Mouse (Mus musculus): ENCODE data around the gene Focad. TPM values are rescaled to one million over a fixed set of nuclear protein-coding genes. Genes with fewer than 3 reads are reported as not detected.

Focad gene
- total RNA-seq, 2 experiments from 2014 or later: 4.9 to 18.8 TPM

- no peak for ATAC-seq (replicated peaks; ENCODE audit: low FRiP score, poor library complexity, severe bottlenecking)
Observed at GRCm38 (mm10) chr4:88138366-88138917, 44.0 kb downstream of the Focad start.

DNA sequence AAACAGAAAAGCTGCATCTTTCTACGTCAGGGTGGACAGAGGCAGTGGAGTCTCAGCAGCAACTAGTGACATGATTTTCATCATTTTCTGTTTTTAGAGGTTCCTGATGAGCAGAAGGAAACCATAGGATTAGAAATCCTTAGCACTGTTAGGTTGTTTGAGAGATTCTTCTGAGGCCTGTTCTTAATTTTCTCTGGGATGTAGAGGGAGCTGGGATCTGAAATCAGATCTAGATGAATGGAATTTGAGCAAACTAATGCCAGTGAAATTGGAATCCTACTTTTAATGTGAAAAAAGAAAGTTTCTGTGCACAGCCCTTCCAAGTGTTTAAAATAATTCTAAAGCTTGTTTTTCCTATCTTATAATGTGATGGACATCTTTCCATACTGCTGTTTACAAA is 55.0 kb downstream of the Focad start:
- no peak for ATAC-seq (replicated peaks; ENCODE audit: low FRiP score, poor library complexity, severe bottlenecking)

- ATAC-seq (replicated peaks; ENCODE audit: low FRiP score, poor library complexity, severe bottlenecking): no peak
Observed at GRCm38 (mm10) chr4:88155490-88156160, 61.2 kb downstream of the Focad start.

DNA sequence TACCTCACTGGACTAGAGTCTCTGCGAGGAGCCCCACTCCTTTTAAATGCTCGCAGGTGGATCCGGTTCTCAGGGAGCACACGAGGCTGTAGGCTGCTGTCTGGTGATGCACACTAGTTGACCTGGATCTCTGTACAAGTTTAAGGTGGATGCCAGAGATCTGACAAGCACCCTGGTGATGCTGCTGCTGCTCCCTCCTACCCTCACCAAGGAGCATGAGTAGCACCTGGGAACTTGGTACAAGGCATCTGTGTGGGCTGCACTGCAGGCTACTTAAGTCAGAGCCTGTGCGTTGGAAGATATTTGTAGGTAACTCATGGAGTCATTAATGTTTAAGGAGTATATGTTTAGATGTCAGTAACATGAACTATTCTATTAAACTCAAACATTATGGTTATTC is 62.5 kb downstream of the Focad start:
- no peak for ATAC-seq (replicated peaks; ENCODE audit: low FRiP score, poor library complexity, severe bottlenecking)

- ATAC-seq (replicated peaks; ENCODE audit: low FRiP score, poor library complexity, severe bottlenecking): no peak
Observed at GRCm38 (mm10) chr4:88157644-88158043, 63.2 kb downstream of the Focad start.

GRCm38 (mm10) chr4:88159256-88159655 is 64.8 kb downstream of the Focad start:
- no peak for ATAC-seq (replicated peaks; ENCODE audit: low FRiP score, poor library complexity, severe bottlenecking)

- ATAC-seq (replicated peaks; ENCODE audit: low FRiP score, poor library complexity, severe bottlenecking): no peak
Observed at GRCm38 (mm10) chr4:88159700-88160099, 65.3 kb downstream of the Focad start.

DNA sequence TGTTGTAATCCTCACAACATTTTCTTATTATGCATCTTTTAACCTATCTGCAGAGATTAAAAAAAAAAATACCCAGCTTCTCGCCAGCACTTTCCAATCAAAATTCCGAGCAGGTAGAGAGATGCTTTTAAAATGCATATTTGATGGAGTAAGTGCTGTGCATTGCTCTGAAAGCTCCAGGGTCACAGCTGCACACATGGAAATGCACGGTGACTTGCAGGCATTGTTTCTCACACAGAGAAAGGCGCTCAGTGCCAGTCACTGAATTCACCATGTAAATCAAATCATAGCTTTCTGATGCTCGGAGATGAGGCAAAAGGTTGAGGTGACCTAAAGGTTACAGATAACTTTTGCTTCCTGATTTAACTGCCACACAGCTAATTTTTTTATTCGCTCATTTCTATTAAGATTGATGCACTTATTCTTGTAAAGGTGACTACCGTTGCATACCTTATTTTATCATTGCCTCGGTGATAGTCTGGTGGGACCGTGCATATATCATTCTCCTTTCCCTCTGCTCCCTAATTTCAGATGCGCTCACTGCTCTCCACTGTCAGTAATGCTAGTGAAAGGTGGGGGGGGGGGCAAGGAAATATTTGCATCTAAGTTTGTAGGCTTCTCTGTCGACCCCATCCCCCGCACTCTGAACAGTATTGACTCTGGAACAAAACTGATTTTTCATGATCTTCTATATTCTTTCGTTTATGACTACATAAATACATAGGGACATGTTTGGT is 69.2 kb downstream of the Focad start:
- no peak for ATAC-seq (replicated peaks; ENCODE audit: low FRiP score, poor library complexity, severe bottlenecking)

DNA sequence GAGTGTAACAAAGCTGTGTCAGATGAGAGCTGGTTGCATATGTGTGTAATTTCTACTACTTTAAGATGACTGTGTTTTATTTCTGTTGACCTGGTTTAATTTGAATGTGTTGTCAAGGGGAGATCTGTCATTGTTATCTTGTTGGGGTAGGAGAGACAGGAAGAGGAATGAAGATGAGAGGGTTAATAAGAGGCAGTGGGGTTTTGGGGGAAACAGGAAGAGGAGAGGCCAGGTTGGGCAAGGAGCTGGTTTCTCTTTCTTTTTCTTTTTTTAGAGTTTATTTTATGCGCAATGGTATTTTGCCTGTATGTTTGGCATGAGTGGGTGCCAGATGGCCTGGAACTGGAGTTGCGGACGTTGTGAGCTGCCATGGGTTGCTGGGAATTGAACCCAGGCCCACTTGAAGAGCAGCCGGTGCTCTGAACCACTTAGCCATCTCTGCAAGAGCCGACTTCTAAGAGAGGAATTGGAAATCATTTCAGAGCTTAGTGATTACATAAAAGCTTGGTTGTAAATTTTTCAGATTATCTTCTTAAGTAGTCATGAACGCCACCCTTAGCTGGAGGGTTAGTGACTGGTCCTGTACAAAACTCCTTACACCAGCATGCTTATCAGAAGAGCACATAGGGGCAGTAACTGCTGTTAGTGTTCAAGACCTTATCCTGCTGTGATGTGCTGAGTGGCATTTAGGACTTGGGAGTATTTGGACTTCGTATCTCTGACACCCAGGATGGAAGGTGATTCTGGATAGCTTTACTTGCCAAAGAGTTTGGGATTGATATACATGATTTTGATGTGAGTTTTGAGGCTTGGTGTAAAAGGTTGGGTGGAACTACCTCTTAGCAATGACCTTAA is 72.8 kb downstream of the Focad start:
- no peak for ATAC-seq (replicated peaks; ENCODE audit: low FRiP score, poor library complexity, severe bottlenecking)

- no peak for ATAC-seq (replicated peaks; ENCODE audit: low FRiP score, poor library complexity, severe bottlenecking)
Observed at GRCm38 (mm10) chr4:88175058-88175974, 80.9 kb downstream of the Focad start.

- ATAC-seq (replicated peaks; ENCODE audit: low FRiP score, poor library complexity, severe bottlenecking): no peak
Observed at GRCm38 (mm10) chr4:88179296-88179695, 84.9 kb downstream of the Focad start.

GRCm38 (mm10) chr4:88184293-88184692 is 89.9 kb downstream of the Focad start:
- ATAC-seq (replicated peaks; ENCODE audit: low FRiP score, poor library complexity, severe bottlenecking): no peak

GRCm38 (mm10) chr4:88185872-88186426 is 91.5 kb downstream of the Focad start:
- ATAC-seq (replicated peaks; ENCODE audit: low FRiP score, poor library complexity, severe bottlenecking): no peak

DNA sequence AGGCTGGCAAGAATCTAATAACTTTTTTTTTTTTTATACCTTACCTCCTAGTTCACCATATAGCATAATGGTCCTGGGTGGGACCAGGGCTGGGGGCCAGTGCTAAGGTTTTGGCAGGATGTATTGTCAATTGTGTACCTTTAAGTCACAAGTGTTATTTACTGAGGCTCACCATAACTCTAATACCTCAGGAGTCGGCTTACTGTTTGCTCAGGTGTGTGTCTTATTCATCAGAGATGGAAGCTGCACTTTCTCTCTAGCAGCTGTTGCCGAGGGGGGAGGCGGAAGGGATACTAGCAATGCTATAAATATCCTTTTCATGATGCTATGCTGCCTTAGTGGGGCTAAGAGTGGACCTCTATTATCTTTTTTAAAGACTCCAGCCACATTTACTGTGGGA is 93.2 kb downstream of the Focad start:
- ATAC-seq (replicated peaks; ENCODE audit: low FRiP score, poor library complexity, severe bottlenecking): no peak

- ATAC-seq (replicated peaks; ENCODE audit: low FRiP score, poor library complexity, severe bottlenecking): no peak
Observed at GRCm38 (mm10) chr4:88189495-88189894, 95.1 kb downstream of the Focad start.

DNA sequence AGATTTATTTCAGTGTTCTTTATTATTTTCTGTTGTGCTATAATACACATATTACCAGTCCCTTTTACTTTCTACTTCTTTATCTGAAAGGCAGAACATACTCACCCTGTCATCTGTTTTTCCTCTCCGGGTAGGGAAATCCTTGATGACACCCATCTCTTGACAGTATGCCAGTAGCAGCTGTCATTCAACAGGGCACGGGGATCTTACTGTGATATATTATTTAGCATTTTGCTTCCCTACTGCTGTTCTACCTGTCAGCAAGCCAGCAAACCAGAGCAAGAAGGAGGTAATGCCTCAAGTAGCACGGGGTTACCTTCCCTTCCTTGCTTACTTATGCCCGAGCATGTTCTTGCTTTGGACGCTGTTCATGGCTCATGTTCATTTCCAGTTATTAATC is 99.8 kb downstream of the Focad start:
- ATAC-seq (replicated peaks; ENCODE audit: low FRiP score, poor library complexity, severe bottlenecking): no peak

DNA sequence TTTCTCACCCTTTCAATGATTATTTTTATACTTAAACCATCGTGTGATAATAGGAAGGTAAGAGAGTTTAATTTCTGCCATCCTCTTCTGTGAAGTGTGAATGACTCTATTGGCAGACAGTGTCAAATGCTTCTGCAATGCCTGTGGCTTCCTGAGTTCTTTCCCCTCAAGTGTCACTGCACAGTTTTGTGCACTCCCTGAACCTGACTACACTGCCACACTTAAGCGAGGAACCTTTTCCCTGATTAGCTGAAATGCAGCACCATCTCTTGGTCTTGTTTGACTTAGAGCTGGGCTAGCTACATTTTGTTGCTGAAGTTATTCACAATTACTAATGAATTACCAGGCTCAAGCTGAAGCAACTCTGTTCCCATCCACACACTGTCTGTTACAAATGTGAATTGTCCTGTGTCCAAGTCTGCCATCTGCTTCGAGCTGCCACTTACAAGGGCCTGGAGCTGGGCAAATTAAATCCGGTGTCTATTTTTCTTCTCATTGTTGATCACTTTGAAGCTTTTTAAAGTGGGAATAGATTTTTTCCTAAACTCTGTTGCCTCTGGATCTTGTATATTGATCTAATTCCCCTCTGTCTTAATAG is 101.6 kb downstream of the Focad start:
- ATAC-seq (replicated peaks; ENCODE audit: low FRiP score, poor library complexity, severe bottlenecking): no peak

DNA sequence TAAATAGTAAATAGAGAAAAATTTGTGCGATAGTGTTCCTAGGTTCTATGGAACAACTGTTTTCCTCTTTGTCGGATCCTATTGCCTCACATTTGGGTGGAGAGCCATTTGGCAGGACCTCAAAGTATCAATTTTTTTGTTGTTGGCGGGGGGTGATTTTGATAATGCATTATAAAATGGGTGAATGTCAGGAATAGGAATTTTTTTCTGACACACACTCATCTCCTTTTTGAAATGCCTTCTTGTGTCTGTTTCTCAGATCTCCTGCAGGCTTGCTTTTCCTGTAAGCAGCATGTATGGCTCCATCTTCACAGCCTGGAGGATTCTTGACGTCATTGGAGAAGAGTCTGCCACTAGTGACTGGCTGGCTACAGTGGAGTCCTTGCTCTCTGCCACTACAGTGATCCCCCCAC is 102.1 kb downstream of the Focad start:
- no peak for ATAC-seq (replicated peaks; ENCODE audit: low FRiP score, poor library complexity, severe bottlenecking)

- ATAC-seq (replicated peaks; ENCODE audit: low FRiP score, poor library complexity, severe bottlenecking): no peak
Observed at GRCm38 (mm10) chr4:88197244-88197643, 102.8 kb downstream of the Focad start.
